Mouse (Mus musculus): ENCODE data around the gene Dscam. TPM values are rescaled to one million over a fixed set of nuclear protein-coding genes. Genes with fewer than 3 reads are reported as not detected.

Gene Dscam
- polyA plus RNA-seq, 1 experiment = not detected

DNA sequence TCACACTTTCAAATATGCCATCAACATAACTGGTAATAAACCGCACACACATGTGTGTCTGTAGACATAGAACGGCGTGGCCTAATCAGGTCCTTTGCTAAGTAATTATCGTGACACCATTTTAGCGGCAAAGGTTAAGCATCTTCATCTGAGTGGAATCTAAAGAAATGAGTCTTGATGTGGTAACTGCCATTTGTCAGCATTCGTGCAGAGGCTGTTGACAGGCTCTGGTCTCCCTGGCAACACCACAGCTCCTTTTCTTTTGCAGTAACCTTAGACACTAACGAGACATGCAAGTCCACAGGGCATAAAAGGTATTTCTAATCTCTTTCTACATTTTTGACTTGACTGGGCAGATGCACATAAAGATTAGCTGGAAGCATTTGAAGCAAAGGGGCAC, 297.8 kb downstream of the Dscam start:
- 76% methylated on average over 7 of the region's 7 CpGs for WGBS
- Histone ChIP-seq H3K4me1 (ENCODE audit: control insufficient read depth, insufficient read depth, low read length) (no peaks in the 10 kb centered on the region), H3K4me3 (replicated peaks; ENCODE audit: control insufficient read depth, low read depth, low read length) (no peak overlapping the region), H3K27ac (ENCODE audit: control insufficient read depth, insufficient read depth, low read depth, low read length, poor library complexity) (no peak overlapping the region)
- no peak for TF ChIP-seq POLR2A (IDR thresholded peaks at IDR 0.05; ENCODE audit: borderline replicate concordance, control insufficient read depth, low read depth, low read length)

GRCm38 (mm10) chr16:96857571-96857970, 313.0 kb downstream of the Dscam start:
- 49% methylated on average over 2 of the region's 2 CpGs for WGBS
- H3K4me1 ChIP-seq (ENCODE audit: control insufficient read depth, insufficient read depth, low read length) = no peaks in the 10 kb centered on the region
- no peak for TF ChIP-seq CTCF (IDR thresholded peaks at IDR 0.05; ENCODE audit: control insufficient read depth, insufficient read depth, low read length)
- TF ChIP-seq POLR2A (IDR thresholded peaks at IDR 0.05; ENCODE audit: borderline replicate concordance, control insufficient read depth, low read depth, low read length) = no peak
- no peak overlapping the region for H3K4me3 ChIP-seq (replicated peaks; ENCODE audit: control insufficient read depth, low read depth, low read length)
- H3K27ac ChIP-seq (ENCODE audit: control insufficient read depth, insufficient read depth, low read depth, low read length, poor library complexity) = no peak overlapping the region

- H3K4me3 ChIP-seq (replicated peaks; ENCODE audit: control insufficient read depth, low read depth, low read length) = no peak overlapping the region
- 32% methylated on average over 4 of the region's 4 CpGs for WGBS
- TF ChIP-seq CTCF (IDR thresholded peaks at IDR 0.05; ENCODE audit: control insufficient read depth, insufficient read depth, low read length) = no peak
- no peak for TF ChIP-seq POLR2A (IDR thresholded peaks at IDR 0.05; ENCODE audit: borderline replicate concordance, control insufficient read depth, low read depth, low read length)
- H3K27ac ChIP-seq (ENCODE audit: control insufficient read depth, insufficient read depth, low read depth, low read length, poor library complexity) = no peak overlapping the region
- H3K4me1 ChIP-seq (ENCODE audit: control insufficient read depth, insufficient read depth, low read length) = no peaks in the 10 kb centered on the region
Measured at GRCm38 (mm10) chr16:96855060-96855459, 315.5 kb downstream of the Dscam start.

GRCm38 (mm10) chr16:96852383-96852782, 318.2 kb downstream of the Dscam start:
- TF ChIP-seq POLR2A (IDR thresholded peaks at IDR 0.05; ENCODE audit: borderline replicate concordance, control insufficient read depth, low read depth, low read length) (no peak), CTCF (IDR thresholded peaks at IDR 0.05; ENCODE audit: control insufficient read depth, insufficient read depth, low read length) (peak; percentile 38; the same call in 1 of the 2 replicates)

DNA sequence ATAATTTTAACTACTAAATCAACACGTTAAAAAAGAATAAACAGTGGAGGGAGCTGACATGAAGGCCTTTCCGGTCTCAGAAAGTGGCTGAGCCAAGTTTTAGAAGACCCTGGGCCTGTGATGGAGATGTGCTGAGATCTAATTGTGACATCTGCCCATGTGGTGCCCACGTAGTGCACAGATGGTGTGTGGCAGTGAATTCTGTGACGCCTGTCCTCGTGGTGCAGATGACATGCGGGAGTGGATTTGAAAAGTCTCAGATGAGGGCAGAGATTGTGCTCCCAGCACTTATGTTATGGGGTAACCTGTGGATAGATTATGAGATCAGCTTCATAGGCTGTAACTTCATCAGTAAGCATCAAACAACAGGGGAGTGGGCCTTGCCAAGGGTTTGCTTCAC, 321.6 kb downstream of the Dscam start:
- 78% methylated on average over 6 of the region's 6 CpGs for WGBS

More at GRCm38 (mm10) chr16:96852383-96852782, 318.2 kb downstream of the Dscam start:
- H3K27ac ChIP-seq (ENCODE audit: control insufficient read depth, insufficient read depth, low read depth, low read length, poor library complexity) = no peak overlapping the region; the same call in 1 of the 2 replicates
- H3K4me1 ChIP-seq (ENCODE audit: control insufficient read depth, insufficient read depth, low read length) = no peaks in the 10 kb centered on the region
- no peak overlapping the region for H3K4me3 ChIP-seq (replicated peaks; ENCODE audit: control insufficient read depth, low read depth, low read length)
- WGBS = 37% methylated on average over 4 of the region's 4 CpGs

GRCm38 (mm10) chr16:96846585-96846984, 324.0 kb downstream of the Dscam start:
- Histone ChIP-seq H3K4me3 (replicated peaks; ENCODE audit: control insufficient read depth, low read depth, low read length) (no peak overlapping the region), H3K4me1 (ENCODE audit: control insufficient read depth, insufficient read depth, low read length) (no peaks in the 10 kb centered on the region), H3K27ac (ENCODE audit: control insufficient read depth, insufficient read depth, low read depth, low read length, poor library complexity) (no peak overlapping the region)
- TF ChIP-seq POLR2A (IDR thresholded peaks at IDR 0.05; ENCODE audit: borderline replicate concordance, control insufficient read depth, low read depth, low read length) (no peak), CTCF (IDR thresholded peaks at IDR 0.05; ENCODE audit: control insufficient read depth, insufficient read depth, low read length) (no peak)
- WGBS = 75% methylated on average over 1 of the region's 1 CpGs

More for the DNA sequence above, 321.6 kb downstream of the Dscam start:
- H3K27ac ChIP-seq (ENCODE audit: control insufficient read depth, insufficient read depth, low read depth, low read length, poor library complexity) = no peak overlapping the region
- H3K4me1 ChIP-seq (ENCODE audit: control insufficient read depth, insufficient read depth, low read length) = no peaks in the 10 kb centered on the region
- TF ChIP-seq POLR2A (IDR thresholded peaks at IDR 0.05; ENCODE audit: borderline replicate concordance, control insufficient read depth, low read depth, low read length) = no peak
- TF ChIP-seq CTCF (IDR thresholded peaks at IDR 0.05; ENCODE audit: control insufficient read depth, insufficient read depth, low read length) = no peak
- no peak overlapping the region for H3K4me3 ChIP-seq (replicated peaks; ENCODE audit: control insufficient read depth, low read depth, low read length)

- Histone ChIP-seq H3K4me1 (ENCODE audit: control insufficient read depth, insufficient read depth, low read length) (no peaks in the 10 kb centered on the region), H3K4me3 (replicated peaks; ENCODE audit: control insufficient read depth, low read depth, low read length) (no peak overlapping the region), H3K27ac (ENCODE audit: control insufficient read depth, insufficient read depth, low read depth, low read length, poor library complexity) (no peak overlapping the region)
- no peak for TF ChIP-seq CTCF (IDR thresholded peaks at IDR 0.05; ENCODE audit: control insufficient read depth, insufficient read depth, low read length)
- no peak for TF ChIP-seq POLR2A (IDR thresholded peaks at IDR 0.05; ENCODE audit: borderline replicate concordance, control insufficient read depth, low read depth, low read length)
- 72% methylated on average over 3 of the region's 3 CpGs for WGBS
Measured at GRCm38 (mm10) chr16:96846113-96846512, 324.4 kb downstream of the Dscam start.

DNA sequence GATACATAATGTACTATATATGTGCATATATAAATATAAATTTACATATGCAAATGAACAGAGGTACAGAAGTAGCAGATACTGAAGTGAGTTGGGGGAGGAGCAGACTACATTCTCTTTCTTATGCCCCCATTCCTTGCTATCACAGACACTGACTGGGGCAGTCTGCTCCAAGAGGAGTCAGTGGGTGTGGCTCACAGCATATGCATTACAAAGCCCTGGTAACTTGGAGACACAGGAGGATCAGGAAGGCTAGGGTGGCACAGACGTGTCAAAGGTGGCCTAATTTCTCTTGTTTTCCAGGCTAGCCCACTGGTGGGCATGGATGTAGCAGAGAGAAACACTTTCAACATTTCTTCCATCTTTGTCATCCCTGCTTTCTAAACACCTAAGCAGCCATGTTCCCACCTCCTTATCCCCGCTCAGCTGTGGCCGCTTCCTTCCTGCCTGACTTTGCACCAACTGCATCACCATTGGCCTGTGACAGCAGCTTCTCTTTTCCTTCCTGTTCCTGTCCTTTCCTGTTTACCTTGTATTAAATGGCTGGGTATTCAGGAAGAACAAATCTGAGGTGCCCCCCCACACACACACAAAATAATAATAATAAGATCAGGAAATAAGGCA, 325.0 kb downstream of the Dscam start:
- H3K27ac ChIP-seq (ENCODE audit: control insufficient read depth, insufficient read depth, low read depth, low read length, poor library complexity) = no peak overlapping the region
- TF ChIP-seq CTCF (IDR thresholded peaks at IDR 0.05; ENCODE audit: control insufficient read depth, insufficient read depth, low read length) (no peak), POLR2A (IDR thresholded peaks at IDR 0.05; ENCODE audit: borderline replicate concordance, control insufficient read depth, low read depth, low read length) (no peak)
- H3K4me1 ChIP-seq (ENCODE audit: control insufficient read depth, insufficient read depth, low read length) = no peaks in the 10 kb centered on the region
- no peak overlapping the region for H3K4me3 ChIP-seq (replicated peaks; ENCODE audit: control insufficient read depth, low read depth, low read length)
- 55% methylated on average over 3 of the region's 3 CpGs for WGBS
